Mouse (Mus musculus): ENCODE measurements at regions not wholly inside any gene's neighbourhood (a gene's known extent, or its start where the extent isn't known, plus 50 kb on each side); places are given as distances from the start of the nearest gene placed in this dataset.

- DNase-seq (ENCODE audit: low read depth, low spot score): peak; percentile 48
Measured at GRCm38 (mm10) chr16:13204948-13205470, 51.3 kb upstream of the Mrtfb start.

- DNase-seq (ENCODE audit: low read depth, low spot score): peak; percentile 72
Measured at GRCm38 (mm10) chr16:13205855-13206254, 50.4 kb upstream of the Mrtfb start.
